Mouse (Mus musculus): ENCODE measurements at regions not wholly inside any gene's neighbourhood (a gene's known extent, or its start where the extent isn't known, plus 50 kb on each side); places are given as distances from the start of the nearest gene placed in this dataset.

DNA sequence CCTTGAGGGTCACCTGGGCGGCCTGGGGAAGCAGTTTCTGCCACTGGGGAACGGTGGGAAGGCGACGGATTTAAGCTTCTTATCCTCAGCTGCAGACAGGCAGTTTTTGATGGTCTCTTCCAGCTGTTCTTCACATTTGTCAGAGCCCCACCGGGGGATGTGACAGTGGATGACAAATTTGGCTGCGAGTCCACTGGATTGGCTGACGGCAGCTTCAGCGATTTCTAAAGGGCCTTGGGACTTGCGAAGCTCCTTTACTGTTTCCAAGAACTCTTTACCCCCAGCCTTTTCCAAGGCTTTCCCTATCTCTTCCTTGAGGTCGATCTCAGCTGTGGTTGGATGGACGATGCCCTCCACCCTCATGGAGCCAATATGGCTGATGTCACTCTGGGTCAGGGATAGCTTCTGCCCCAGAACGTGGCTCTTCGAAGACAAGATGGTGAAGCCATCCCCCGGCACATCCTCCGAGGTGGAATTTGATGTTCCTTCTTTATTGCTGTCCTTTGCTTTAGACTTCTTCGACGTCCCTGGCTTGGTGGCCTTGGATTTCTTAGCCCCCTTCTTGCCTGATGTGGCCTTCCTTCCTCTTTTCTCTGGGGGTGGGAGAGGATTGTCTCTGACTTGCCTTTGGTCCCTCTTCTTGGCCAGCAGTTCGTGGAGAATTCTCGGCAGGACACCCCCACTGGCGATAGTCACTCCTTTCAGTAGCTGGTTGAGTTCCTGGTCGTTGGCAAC lies 1295.7 kb upstream of the A1bg start:
- TF ChIP-seq POLR2A (IDR thresholded peaks at IDR 0.05; ENCODE audit: low read depth, low read length): no peak
- no peak for TF ChIP-seq RAD21 (IDR thresholded peaks at IDR 0.05; ENCODE audit: low read depth, low read length)
- TF ChIP-seq HCFC1 (IDR thresholded peaks at IDR 0.05; ENCODE audit: low read depth, low read length): no peak
- TF ChIP-seq CTCF (conservative IDR thresholded peaks at IDR 0.05 in 1 of 2, IDR thresholded peaks at IDR 0.05 in 1 of 2; ENCODE audit: low read depth in 2 of 2, low read length in 2 of 2): no peak
- no peak for TF ChIP-seq CHD1 (IDR thresholded peaks at IDR 0.05; ENCODE audit: low read depth, low read length)
